Comparison of ENCODE assay signal across 8 mouse cellular contexts in genomic region chr13:43172036-43172713, GRCm38 (mm10). TPM values are rescaled to one million over a fixed set of nuclear protein-coding genes. Genes with fewer than 3 reads are reported as not detected.
DNase-seq lines count a peak whose midpoint lies in the region; ATAC-seq lines count a peak whose summit lies in the region.

No protein-coding gene starts in this region.

- ATAC-seq in CD4-positive, CD25-positive, alpha-beta regulatory T cell, adult 4 months, result no peak
- ATAC-seq in liver, embryonic 13.5 days (ENCODE audit: low read depth), result no peak
- ATAC-seq in neural tube, embryonic 15.5 days (ENCODE audit: low FRiP score), result no peak

- peak overlapping the region; percentile 66; the same call in 1 of the 2 replicates for H3K27ac ChIP-seq in liver, embryonic 13.5 days
- peak overlapping the region; percentile 92 for H3K27ac ChIP-seq in neural tube, embryonic 15.5 days (replicated peaks)

- no peaks in the 10 kb centered on the region for H3K9me3 ChIP-seq in liver, embryonic 13.5 days (replicated peaks)
- H3K9me3 ChIP-seq in neural tube, embryonic 15.5 days (replicated peaks), result no peaks in the 10 kb centered on the region

- H3K4me1 ChIP-seq in liver, embryonic 13.5 days (replicated peaks), result peaks cover 24% of the 10 kb centered on the region
- peaks cover 14% of the 10 kb centered on the region for H3K4me1 ChIP-seq in neural tube, embryonic 15.5 days

- no peaks in the 10 kb centered on the region for H3K36me3 ChIP-seq in liver, embryonic 13.5 days
- H3K36me3 ChIP-seq in neural tube, embryonic 15.5 days, result no peaks in the 10 kb centered on the region

- 23% methylated on average over 14 of the region's 14 CpGs for WGBS in liver, embryonic 13.5 days (ENCODE audit: insufficient replicate concordance)
- 32% methylated on average over 14 of the region's 14 CpGs for WGBS in neural tube, embryonic 15.5 days

- H3K4me3 ChIP-seq in liver, embryonic 13.5 days (replicated peaks), result peak overlapping the region; percentile 71
- peak overlapping the region; percentile 73 for H3K4me3 ChIP-seq in neural tube, embryonic 15.5 days (replicated peaks)

- H3K27me3 ChIP-seq in liver, embryonic 13.5 days, result no peaks in the 10 kb centered on the region
- H3K27me3 ChIP-seq in neural tube, embryonic 15.5 days (replicated peaks), result no peaks in the 10 kb centered on the region

- H3K9ac ChIP-seq in liver, embryonic 13.5 days, result peak overlapping the region; percentile 75
- H3K9ac ChIP-seq in neural tube, embryonic 15.5 days (replicated peaks), result peak overlapping the region; percentile 82

- H3K4me2 ChIP-seq in liver, embryonic 13.5 days, result peak overlapping the region; percentile 84
- peak overlapping the region; percentile 74 for H3K4me2 ChIP-seq in neural tube, embryonic 15.5 days

- DNase-seq in CD4-positive, CD25-positive, alpha-beta regulatory T cell, adult 2 months (ENCODE audit: low read depth, low spot score), result peak; percentile 35
- peak; percentile 50 for DNase-seq in 3134 (ENCODE audit: extremely low read depth, insufficient read length, low spot score)
- DNase-seq in cerebellum, adult 8-10 months, result peak; percentile 28
- DNase-seq in heart, postnatal 4 days, result peak; percentile 42
- peak; percentile 34 for DNase-seq in liver, embryonic 13.5 days
- no peak for DNase-seq in thymus, postnatal 14 days

RNA-seq across cellular contexts. Expression of gene Tbc1d7, which starts 0.9 kb away (rescaled TPM):
- polyA plus RNA-seq in CD4-positive, CD25-positive, alpha-beta regulatory T cell, adult 4 months (2017; shearing (Covaris generic)), result 10 to 100 TPM in 1 of 2 experiments, 1 to 10 TPM in 1; 9.8 to 16.0 TPM
- total RNA-seq in heart, postnatal 4 days (2021), result 10 to 100 TPM; 40.3 to 45.0 TPM
- polyA plus RNA-seq in liver, embryonic 13.5 days (2015; fragmentation: Nextera tagmentation; extraction: Ambion mirVana), result 16.1 and 16.8 TPM in 2 replicates
- polyA plus RNA-seq in neural tube, embryonic 15.5 days (2015; fragmentation: Nextera tagmentation; extraction: Ambion mirVana), result 77.4 and 80.3 TPM in 2 replicates
